Mouse (Mus musculus): Measurements from ENCODE around the gene Imp4. TPM values are rescaled to one million over a fixed set of nuclear protein-coding genes. Genes with fewer than 3 reads are reported as not detected.
"Not testable (repeated sequence)": the region's sequence is repeated elsewhere in the genome, so short reads cannot be mapped to it uniquely, and the experiment has no call there.

Imp4 gene
- polyA plus RNA-seq, 1 experiment from 2014 or later, result 74.0 TPM

DNA sequence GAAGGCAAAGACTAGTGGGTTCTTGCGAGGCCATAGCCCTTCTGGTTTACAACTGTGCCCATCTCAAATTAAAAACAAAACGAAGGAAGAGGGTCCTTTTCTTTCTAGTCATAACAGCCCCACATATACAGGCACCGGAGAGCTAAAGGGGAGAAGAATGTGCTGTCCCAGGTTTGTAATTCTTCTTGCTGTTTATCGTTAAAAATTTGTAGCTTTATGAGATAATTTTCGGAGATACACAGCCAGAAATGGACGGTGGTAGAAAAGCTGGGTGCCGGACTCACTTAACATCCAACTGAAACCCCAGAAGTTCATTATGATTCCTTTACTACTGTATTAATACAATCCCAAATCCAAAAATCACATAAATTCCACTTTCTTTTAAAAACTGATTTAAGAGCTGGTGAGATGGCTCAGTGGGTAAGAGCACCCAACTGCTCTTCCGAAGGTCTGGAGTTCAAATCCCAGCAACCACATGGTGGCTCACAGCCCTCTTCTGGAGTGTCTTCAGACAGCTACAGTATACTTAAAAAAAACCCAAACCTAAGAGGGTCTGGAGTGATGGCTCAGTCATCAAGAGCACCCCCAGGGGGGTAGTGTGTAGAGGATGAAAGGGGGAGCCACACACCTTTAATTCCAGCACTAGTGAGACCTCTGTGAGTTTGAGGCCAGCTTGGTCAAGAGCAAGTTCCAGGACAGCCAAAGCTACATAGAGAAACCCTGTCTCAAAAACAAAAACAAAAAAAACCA, 4.1 kb upstream of the Imp4 start:
- Histone ChIP-seq H3K9me3 (peaks cover 18% of the 10 kb centered on the region), H3K27me3 (no peaks in the 10 kb centered on the region), H3K36me3 (peaks cover 27% of the 10 kb centered on the region), H3K4me1 (peaks cover 31% of the 10 kb centered on the region), H3K27ac (peak overlapping the region; percentile 76), H3K9ac (peak overlapping the region; percentile 75), H3K4me2 (peak overlapping the region; percentile 67), H3K4me3 (peak overlapping the region; percentile 64)
- 29% methylated on average over 8 of the region's 8 CpGs for WGBS
- ATAC-seq (ENCODE audit: insufficient number of reproducible peaks, insufficient read depth, low FRiP score, low TSS enrichment, low read depth), result no peak

- 68% methylated on average over 3 of the region's 3 CpGs for WGBS
- Histone ChIP-seq H3K36me3 (peaks cover 19% of the 10 kb centered on the region), H3K4me1 (peaks cover 37% of the 10 kb centered on the region), H3K27me3 (no peaks in the 10 kb centered on the region), H3K9me3 (peaks cover 9% of the 10 kb centered on the region), H3K27ac (no peak overlapping the region), H3K4me3 (no peak overlapping the region), H3K4me2 (no peak overlapping the region), H3K9ac (no peak overlapping the region)
- ATAC-seq (ENCODE audit: insufficient number of reproducible peaks, insufficient read depth, low FRiP score, low TSS enrichment, low read depth), result no peak
Observed at GRCm38 (mm10) chr1:34436374-34436773, 3.3 kb upstream of the Imp4 start.

DNA sequence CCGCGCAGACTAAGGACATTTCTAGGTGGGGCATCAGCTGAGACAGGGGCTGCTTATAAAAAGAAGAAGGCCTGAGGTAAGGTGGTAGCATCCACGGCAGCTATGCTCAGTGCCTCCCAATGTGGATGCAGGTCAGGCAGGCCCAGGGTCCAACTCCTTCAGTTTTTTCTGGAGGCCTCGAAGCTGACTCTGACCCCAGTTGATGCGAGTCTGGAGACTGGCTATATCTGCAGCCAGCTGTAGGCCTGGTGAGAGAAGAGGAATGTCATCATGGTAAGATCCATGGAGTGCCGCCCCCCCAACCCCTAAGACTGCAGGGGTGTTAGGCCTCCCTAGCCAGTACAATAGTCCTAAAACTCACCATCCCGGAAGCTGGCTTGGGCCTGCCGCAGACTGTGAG, 2.3 kb upstream of the Imp4 start:
- peaks cover 36% of the 10 kb centered on the region for H3K4me1 ChIP-seq
- H3K4me2 ChIP-seq; H3K9ac ChIP-seq; H3K27me3 ChIP-seq; H3K9me3 ChIP-seq; H3K4me3 ChIP-seq; ATAC-seq (ENCODE audit: insufficient number of reproducible peaks, insufficient read depth, low FRiP score, low TSS enrichment, low read depth); H3K27ac ChIP-seq: not testable (repeated sequence)
- WGBS, result 97% methylated on average over 8 of the region's 8 CpGs
- H3K36me3 ChIP-seq, result peaks cover 15% of the 10 kb centered on the region

- H3K36me3 ChIP-seq, result peaks cover 26% of the 10 kb centered on the region
- peak overlapping the region; percentile 70 for H3K4me3 ChIP-seq
- peak overlapping the region; percentile 68 for H3K4me2 ChIP-seq
- H3K9ac ChIP-seq, result peak overlapping the region; percentile 72
- peaks cover 29% of the 10 kb centered on the region for H3K4me1 ChIP-seq
- no peaks in the 10 kb centered on the region for H3K9me3 ChIP-seq
- ATAC-seq (ENCODE audit: insufficient number of reproducible peaks, insufficient read depth, low FRiP score, low TSS enrichment, low read depth), result no peak
- no peak overlapping the region for H3K27ac ChIP-seq
- 43% methylated on average over 14 of the region's 20 CpGs for WGBS
- H3K27me3 ChIP-seq, result no peaks in the 10 kb centered on the region
Observed at GRCm38 (mm10) chr1:34438381-34439051, 1.1 kb upstream of the Imp4 start.

DNA sequence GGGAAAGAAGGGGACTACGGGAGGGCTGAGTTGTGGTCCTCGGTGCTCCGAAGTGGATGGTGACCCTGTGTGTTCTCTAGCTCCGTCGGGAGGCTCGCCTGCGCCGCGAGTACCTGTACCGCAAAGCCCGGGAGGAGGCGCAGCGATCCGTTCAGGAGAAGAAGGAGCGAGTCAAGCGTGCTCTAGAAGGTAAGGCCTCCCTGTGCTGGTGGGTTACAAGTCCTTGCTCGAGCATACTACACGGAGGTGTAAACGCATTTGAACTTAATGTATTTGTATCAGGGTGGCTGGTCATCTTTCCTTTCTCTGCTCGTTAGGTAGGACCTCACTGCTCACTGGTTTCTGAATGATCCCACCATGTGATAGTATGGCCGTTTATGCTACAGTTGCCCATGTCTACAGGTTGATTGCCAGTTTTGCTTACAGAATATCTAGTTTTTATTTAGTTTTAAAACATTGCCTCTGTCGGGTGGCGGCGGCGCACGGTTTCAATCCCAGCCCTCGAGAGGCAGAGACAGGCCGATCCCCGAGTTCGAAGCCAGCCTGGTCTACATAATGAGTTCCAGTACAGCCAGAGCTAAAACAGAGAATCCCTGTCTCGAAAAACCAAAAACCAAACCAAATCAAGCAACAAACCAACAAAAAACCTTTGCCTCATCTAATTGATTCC, 445 bp downstream of the Imp4 start:
- WGBS, result 7% methylated on average over 31 of the region's 31 CpGs
- Histone ChIP-seq H3K4me1 (peaks cover 22% of the 10 kb centered on the region), H3K9ac (peak overlapping the region; percentile 72), H3K27ac (peak overlapping the region; percentile 69), H3K4me3 (peak overlapping the region; percentile 70), H3K4me2 (peak overlapping the region; percentile 62), H3K27me3 (no peaks in the 10 kb centered on the region), H3K36me3 (peaks cover 41% of the 10 kb centered on the region), H3K9me3 (no peaks in the 10 kb centered on the region)
- peak; percentile 2; the same call in 1 of the 2 replicates for ATAC-seq (ENCODE audit: insufficient number of reproducible peaks, insufficient read depth, low FRiP score, low TSS enrichment, low read depth)

GRCm38 (mm10) chr1:34443124-34443523, 3.5 kb downstream of the Imp4 start:
- Histone ChIP-seq H3K4me1 (peaks cover 14% of the 10 kb centered on the region), H3K36me3 (peaks cover 50% of the 10 kb centered on the region), H3K9ac (no peak overlapping the region), H3K9me3 (no peaks in the 10 kb centered on the region), H3K4me2 (no peak overlapping the region), H3K27me3 (no peaks in the 10 kb centered on the region), H3K27ac (no peak overlapping the region), H3K4me3 (no peak overlapping the region)
- WGBS, result 90% methylated on average over 6 of the region's 6 CpGs
- ATAC-seq (ENCODE audit: insufficient number of reproducible peaks, insufficient read depth, low FRiP score, low TSS enrichment, low read depth), result no peak

DNA sequence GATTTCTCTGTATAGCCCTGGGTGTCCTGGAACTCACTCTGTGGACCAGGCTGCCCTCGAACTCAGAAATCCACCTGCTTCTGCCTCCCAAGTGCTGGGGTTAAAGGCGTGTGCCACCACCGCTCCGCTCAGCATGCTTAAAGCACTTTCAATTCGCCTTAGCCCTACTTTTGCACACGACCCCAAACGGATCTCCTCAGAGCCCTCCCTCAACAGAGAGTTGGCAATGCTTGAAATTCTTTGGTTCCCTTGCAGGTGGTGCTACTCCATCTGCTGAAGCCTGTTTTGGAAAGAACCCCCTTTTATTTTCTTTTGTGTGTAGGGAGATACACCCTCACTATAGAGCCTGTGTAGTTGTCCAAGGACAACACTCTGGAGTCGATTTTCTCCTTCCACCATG, 18.8 kb downstream of the Imp4 start:
- no peak overlapping the region for H3K4me3 ChIP-seq
- no peak overlapping the region for H3K4me2 ChIP-seq
- H3K4me1 ChIP-seq, result peaks cover 7% of the 10 kb centered on the region
- H3K27me3 ChIP-seq, result peaks cover 66% of the 10 kb centered on the region
- no peak overlapping the region for H3K27ac ChIP-seq
- no peak overlapping the region for H3K9ac ChIP-seq
- WGBS, result 36% methylated on average over 8 of the region's 8 CpGs
- H3K9me3 ChIP-seq, result no peaks in the 10 kb centered on the region
- ATAC-seq (ENCODE audit: insufficient number of reproducible peaks, insufficient read depth, low FRiP score, low TSS enrichment, low read depth), result no peak
- no peaks in the 10 kb centered on the region for H3K36me3 ChIP-seq

GRCm38 (mm10) chr1:34459284-34460060, 19.8 kb downstream of the Imp4 start, which contains the start of gene Ptpn18:
Gene Ptpn18 (plus strand): TSS chr1:34459762.
- H3K27me3 ChIP-seq, result peaks cover 66% of the 10 kb centered on the region
- no peaks in the 10 kb centered on the region for H3K9me3 ChIP-seq
- ATAC-seq (ENCODE audit: insufficient number of reproducible peaks, insufficient read depth, low FRiP score, low TSS enrichment, low read depth), result peak; percentile 69; the same call in 1 of the 2 replicates
- H3K36me3 ChIP-seq, result no peaks in the 10 kb centered on the region
- H3K9ac ChIP-seq, result peak within 1 kb of the TSS; percentile 60
- WGBS, result under 1% methylated on average over 48 of the region's 48 CpGs
- H3K27ac ChIP-seq, result no peak within 1 kb of the TSS
- H3K4me2 ChIP-seq, result peak within 1 kb of the TSS; percentile 90
- H3K4me3 ChIP-seq, result peak within 1 kb of the TSS; percentile 60
- H3K4me1 ChIP-seq, result peaks cover 7% of the 10 kb centered on the region

GRCm38 (mm10) chr1:34460061-34460441, 20.4 kb downstream of the Imp4 start:
- peak overlapping the region; percentile 60 for H3K9ac ChIP-seq
- peak overlapping the region; percentile 90 for H3K4me2 ChIP-seq
- H3K4me3 ChIP-seq, result peak overlapping the region; percentile 60
- no peaks in the 10 kb centered on the region for H3K36me3 ChIP-seq
- WGBS, result under 1% methylated on average over 15 of the region's 15 CpGs
- H3K9me3 ChIP-seq, result no peaks in the 10 kb centered on the region
- no peak overlapping the region for H3K27ac ChIP-seq
- ATAC-seq (ENCODE audit: insufficient number of reproducible peaks, insufficient read depth, low FRiP score, low TSS enrichment, low read depth), result no peak; the same call in 1 of the 2 replicates
- peaks cover 66% of the 10 kb centered on the region for H3K27me3 ChIP-seq
- H3K4me1 ChIP-seq, result peaks cover 7% of the 10 kb centered on the region

GRCm38 (mm10) chr1:34462766-34463165, 23.1 kb downstream of the Imp4 start:
- no peak for ATAC-seq (ENCODE audit: insufficient number of reproducible peaks, insufficient read depth, low FRiP score, low TSS enrichment, low read depth)
- Histone ChIP-seq H3K9me3 (no peaks in the 10 kb centered on the region), H3K4me2 (no peak overlapping the region), H3K9ac (no peak overlapping the region), H3K4me1 (peaks cover 7% of the 10 kb centered on the region), H3K4me3 (no peak overlapping the region), H3K27me3 (peaks cover 50% of the 10 kb centered on the region), H3K36me3 (no peaks in the 10 kb centered on the region), H3K27ac (no peak overlapping the region)
- WGBS, result 26% methylated on average over 7 of the region's 7 CpGs

- no peaks in the 10 kb centered on the region for H3K36me3 ChIP-seq
- H3K4me1 ChIP-seq, result peaks cover 5% of the 10 kb centered on the region
- peaks cover 34% of the 10 kb centered on the region for H3K27me3 ChIP-seq
- H3K9ac ChIP-seq, result no peak overlapping the region
- WGBS, result 88% methylated on average over 8 of the region's 8 CpGs
- H3K27ac ChIP-seq, result no peak overlapping the region
- H3K9me3 ChIP-seq, result no peaks in the 10 kb centered on the region
- H3K4me2 ChIP-seq, result no peak overlapping the region
- H3K4me3 ChIP-seq, result no peak overlapping the region
- no peak for ATAC-seq (ENCODE audit: insufficient number of reproducible peaks, insufficient read depth, low FRiP score, low TSS enrichment, low read depth)
Observed at GRCm38 (mm10) chr1:34464310-34464817, 24.7 kb downstream of the Imp4 start.
